Mouse (Mus musculus): ENCODE results near the gene Arl6ip4. TPM values are rescaled to one million over a fixed set of nuclear protein-coding genes. Genes with fewer than 3 reads are reported as not detected.
A peak's percentile ranks its signal among the peaks of the same experiment; 100 is the strongest.

The Arl6ip4 gene
- total RNA-seq, 2 experiments from 2014 or later, result 36.0 to 40.9 TPM

- no peak for DNase-seq
Observed at GRCm38 (mm10) chr5:124093852-124094604, 21.9 kb upstream of the Arl6ip4 start.

GRCm38 (mm10) chr5:124095077-124095581 lies 20.8 kb upstream of the Arl6ip4 start:
- no peak for DNase-seq

- peak; percentile 98 for DNase-seq
Observed at GRCm38 (mm10) chr5:124095596-124096232, 20.2 kb upstream of the Arl6ip4 start, which contains the start of gene Abcb9. Gene Abcb9 (minus strand): TSS chr5:124095798.

DNA sequence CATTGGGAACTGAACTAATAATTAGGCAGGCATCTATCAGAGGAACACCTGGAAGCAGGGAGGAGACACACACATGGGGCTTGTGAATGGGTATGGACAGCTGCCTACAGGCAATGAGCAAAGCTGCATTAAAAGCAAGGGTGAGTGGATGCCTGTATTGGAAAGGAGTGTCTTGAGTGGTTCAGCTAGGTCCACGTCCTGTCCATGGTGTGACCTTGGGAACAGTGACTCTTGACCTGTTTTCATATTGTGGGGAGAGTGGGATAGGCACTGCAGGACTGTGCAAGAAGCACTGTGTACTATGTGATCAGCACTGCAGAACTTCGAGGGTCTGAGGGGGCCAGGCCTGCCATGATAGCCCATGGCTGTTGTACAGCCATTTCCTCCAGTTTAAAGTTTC lies 17.0 kb upstream of the Arl6ip4 start:
- DNase-seq, result no peak

DNA sequence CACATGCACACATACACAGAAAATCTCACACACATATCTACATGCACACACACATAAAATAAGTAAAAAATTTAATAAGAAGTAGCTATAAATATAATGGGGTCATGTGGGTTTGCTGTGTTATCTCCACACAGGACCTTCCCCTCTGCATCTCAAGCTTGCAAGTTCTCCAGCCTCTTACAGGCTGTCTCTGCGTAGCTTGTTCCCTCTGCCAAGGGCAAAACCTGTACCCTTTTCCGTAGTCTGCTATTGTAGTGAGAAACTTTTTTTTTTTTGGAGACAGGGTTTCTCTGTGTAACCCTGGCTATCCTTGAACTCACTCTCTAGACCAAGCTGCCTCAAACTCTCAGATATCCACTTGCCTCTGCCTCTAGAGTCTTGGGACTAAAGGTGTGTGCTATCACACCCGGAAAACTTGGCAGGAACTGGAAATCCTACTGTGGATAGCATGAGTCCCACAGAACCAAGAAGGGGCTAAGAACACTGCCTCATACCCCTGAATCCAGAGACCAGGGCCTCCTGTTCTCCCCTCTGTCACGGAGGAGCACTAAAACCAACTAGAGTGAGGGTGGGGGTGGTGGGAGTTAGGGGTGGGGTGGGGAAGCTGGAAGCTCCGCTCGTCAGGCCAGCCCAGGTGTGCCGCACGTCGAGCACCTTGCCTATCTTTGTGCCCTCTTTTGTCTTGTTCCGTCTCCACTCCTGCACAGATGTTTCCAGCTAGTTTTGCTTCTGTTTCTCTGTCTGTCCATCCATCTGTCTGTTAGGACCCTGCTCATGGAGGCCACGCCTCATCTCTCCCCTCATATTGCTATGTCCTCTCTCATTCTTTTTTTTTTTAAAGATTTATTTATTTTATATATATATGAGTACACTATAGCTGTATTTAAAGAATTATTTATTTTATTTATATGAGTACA lies 15.5 kb upstream of the Arl6ip4 start:
- no peak for DNase-seq

DNA sequence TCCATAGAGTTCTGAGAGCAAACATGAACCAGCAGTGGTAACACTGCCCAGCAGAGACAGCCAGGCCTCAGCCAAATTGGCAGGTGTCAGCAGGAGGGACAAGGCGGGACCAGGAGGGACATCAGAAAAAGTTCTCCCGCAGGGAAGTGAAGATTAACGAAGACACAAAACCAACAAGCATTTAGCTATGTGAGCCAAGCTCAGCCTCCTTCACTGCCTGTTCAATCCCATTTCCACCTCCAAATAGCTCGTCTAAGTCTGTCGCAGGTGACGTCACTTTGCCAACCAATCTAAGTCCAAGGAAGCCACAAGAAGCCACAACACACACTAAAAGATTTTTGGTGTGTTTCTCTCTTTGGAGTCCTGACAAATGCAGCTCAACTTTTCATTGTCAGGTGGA lies 13.6 kb upstream of the Arl6ip4 start:
- DNase-seq, result no peak

- no peak for DNase-seq
Observed at GRCm38 (mm10) chr5:124103020-124103419, 12.9 kb upstream of the Arl6ip4 start.

DNA sequence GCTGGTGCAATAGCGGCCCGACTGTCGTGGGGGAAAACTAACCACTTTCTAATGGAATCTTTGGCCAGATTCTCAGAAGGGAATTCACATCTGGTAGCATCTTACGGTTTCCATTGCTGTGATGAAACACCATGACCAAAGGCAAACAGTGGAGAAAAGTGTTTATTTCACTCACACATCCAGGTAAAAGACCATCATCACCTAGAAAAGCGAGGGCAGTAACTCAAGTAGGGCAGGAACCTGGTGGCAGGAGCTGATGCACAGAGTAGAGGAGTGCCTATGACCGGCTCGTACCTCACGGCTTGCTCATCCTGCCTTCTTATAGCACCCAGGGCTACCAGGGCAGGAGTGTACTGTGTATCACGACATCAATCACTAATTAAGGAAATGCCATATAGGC lies 12.3 kb upstream of the Arl6ip4 start:
- DNase-seq, result no peak

GRCm38 (mm10) chr5:124111077-124111741 lies 4.7 kb upstream of the Arl6ip4 start:
- DNase-seq, result no peak

DNA sequence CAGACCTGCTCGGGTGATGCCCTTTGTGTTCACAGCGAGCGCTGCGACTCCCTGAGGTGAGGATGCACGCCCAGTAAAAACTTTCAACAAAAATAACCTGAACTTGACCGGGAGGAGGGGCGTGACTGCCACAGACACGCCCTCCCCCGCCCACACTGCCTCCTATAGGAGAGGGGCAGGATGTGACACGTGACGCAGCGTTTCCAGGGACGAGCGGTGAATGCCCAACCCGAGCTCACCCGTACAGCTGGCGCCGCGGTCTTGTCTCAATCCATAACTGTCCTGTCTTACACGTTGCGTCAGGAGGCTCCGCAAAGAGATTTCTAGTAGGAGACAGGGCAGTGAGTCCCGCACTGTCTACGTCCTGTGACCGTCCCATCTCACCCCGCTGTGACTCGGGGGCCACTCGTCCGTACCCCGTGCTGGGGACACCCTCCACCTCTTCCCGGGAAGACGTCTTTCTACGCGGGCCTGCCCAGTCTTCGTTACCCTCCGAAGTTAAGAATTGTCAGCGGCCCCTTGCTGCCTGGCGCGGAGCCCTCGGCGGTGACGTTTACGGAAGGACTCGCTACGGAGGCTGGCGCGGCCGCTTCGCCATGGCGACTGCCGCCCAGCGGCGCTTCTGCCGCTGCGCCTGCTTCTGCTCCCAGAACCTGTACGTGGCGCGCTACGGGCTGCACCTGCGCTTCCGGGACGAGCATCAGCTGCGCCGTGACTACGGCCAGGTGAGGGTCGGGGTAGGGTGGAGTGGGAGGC lies 4.0 kb upstream of the Arl6ip4 start, which contains the start of gene Ogfod2:
Gene Ogfod2 (plus strand): TSS at position 556 of the 756 bp plus-strand sequence.
- peak; percentile 93 for DNase-seq

- no peak for DNase-seq
Observed at GRCm38 (mm10) chr5:124112531-124112930, 3.4 kb upstream of the Arl6ip4 start.

DNA sequence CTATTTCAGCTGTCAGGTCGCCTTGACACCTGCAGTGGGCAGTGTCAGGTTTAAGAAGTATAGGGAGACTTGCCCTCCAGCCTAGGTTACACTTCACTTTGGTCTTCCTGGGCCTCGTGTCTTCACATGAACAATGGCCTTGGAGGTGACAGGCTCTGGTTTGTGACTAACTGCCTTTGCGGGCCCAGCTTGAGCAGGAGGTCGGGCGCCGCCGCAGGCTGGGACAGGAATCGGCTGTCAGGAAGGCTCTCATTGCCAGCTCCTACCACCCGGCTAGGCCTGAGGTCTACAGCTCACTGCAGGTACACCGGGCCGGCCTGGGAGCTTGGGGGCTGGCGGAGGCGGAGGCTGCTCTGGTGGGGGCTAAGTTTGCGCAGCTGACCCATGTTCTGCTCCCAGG lies 2.9 kb upstream of the Arl6ip4 start:
- DNase-seq, result no peak

- no peak for DNase-seq
Observed at GRCm38 (mm10) chr5:124114276-124115025, 1.4 kb upstream of the Arl6ip4 start.

DNA sequence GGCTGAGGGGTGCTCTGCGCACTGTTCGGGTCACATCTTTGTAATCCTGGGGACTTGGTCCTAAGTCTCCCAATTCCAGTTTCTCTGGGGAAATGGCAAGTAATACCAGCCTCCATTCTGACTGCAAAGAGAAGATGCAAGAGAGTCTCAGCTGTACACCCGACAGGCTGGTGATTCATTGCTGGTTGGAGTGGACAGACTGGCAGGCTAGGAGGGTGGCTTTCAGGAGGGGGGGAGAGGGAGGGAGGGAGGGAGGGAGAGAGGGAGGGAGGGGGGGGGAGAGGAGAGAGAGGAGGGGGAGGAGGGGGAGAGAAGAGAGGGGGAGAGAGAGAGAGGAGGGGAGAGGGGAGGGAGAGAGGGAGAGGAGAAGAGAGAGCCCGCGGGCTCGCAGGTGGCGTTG lies 358 bp upstream of the Arl6ip4 start:
- no peak for DNase-seq

- no peak for DNase-seq
Observed at GRCm38 (mm10) chr5:124119204-124119603, 3.3 kb downstream of the Arl6ip4 start.

GRCm38 (mm10) chr5:124122357-124122756 lies 6.5 kb downstream of the Arl6ip4 start:
- no peak for DNase-seq

DNA sequence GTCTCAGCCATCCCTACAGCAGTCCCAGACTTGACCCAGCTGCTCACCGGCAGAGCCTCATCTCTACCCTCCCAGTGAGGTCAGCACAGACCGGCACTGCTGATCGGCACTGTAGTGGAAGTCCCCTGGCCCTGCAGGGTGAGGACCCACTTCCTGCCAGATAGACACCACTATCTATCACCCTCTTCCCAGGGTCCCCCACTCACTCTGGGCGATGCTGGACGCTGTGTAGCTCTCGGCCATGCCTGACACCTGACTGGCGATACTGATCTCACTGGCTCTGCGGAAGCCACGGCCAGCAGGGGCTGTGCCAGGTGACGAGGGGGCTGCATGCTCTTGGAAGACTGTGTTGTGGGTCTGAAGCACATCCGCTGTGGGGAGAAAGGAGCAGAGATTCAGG lies 9.2 kb downstream of the Arl6ip4 start:
- no peak for DNase-seq

- DNase-seq, result no peak
Observed at GRCm38 (mm10) chr5:124134261-124134660, 18.4 kb downstream of the Arl6ip4 start.

GRCm38 (mm10) chr5:124138066-124138465 lies 22.2 kb downstream of the Arl6ip4 start:
- DNase-seq, result no peak

GRCm38 (mm10) chr5:124149028-124149427 lies 33.1 kb downstream of the Arl6ip4 start:
- DNase-seq, result no peak
